Mouse (Mus musculus) spleen, adult 2 months (tissue): Measurements from ENCODE around the gene Tmcc1.

Experiments
- CTCF ChIP-seq: fragments of 200-500 bp; IDR thresholded peaks from 2 replicates; pipeline ENCODE4 v1.5.1; 2011; ENCODE audit warnings: mild to moderate bottlenecking, inconsistent platforms; ENCODE audit not compliant: insufficient read depth, insufficient read length, insufficient replicate concordance; ENCODE audit errors: extremely low read depth
- POLR2A ChIP-seq: fragments of 200-500 bp; IDR thresholded peaks from 2 replicates; pipeline ENCODE4 v1.6.1; 2011; ENCODE audit warnings: low read depth, low read length, inconsistent platforms

GRCm38 (mm10) chr6:115983306-115984038 lies 209.8 kb downstream of the Tmcc1 start:
- TF ChIP-seq POLR2A: no peak
- TF ChIP-seq CTCF: no peak
